Mouse (Mus musculus) CH12.LX (cell line): ENCODE measurements around the gene Banf1. TPM values are rescaled to one million over a fixed set of nuclear protein-coding genes. Genes with fewer than 3 reads are reported as not detected.

Experiments used
- DNase-seq: peaks from one replicate; pipeline ENCODE4 v3.0.0-alpha.2; 2013; ENCODE audit errors: extremely low read depth
- H3K27ac ChIP-seq: 2 replicates; pipeline ENCODE4 v1.5.1; 2012; ENCODE audit warnings: low read depth, mild to moderate bottlenecking, control low read depth, moderate library complexity; ENCODE audit not compliant: insufficient read depth
- H3K27me3 ChIP-seq: replicated peaks from 2 replicates; pipeline ENCODE3; 2012; ENCODE audit warnings: inconsistent platforms
- H3K36me3 ChIP-seq, 2 experiments: replicated peaks in 1 of 2; 2 replicates each; pipeline versions ENCODE3 to v1.6.1; 2012; ENCODE audit warnings: inconsistent platforms in 1 of 2, low read length in 1 of 2, mild to moderate bottlenecking in 1 of 2, mixed read lengths in 1 of 2, moderate library complexity in 1 of 2; ENCODE audit not compliant: control insufficient read depth in 1 of 2, insufficient read depth in 1 of 2
- H3K4me1 ChIP-seq, 2 experiments: 2 replicates each; pipeline ENCODE4 v1.6.1; 2012; ENCODE audit warnings: inconsistent platforms in 1 of 2, moderate library complexity in 1 of 2; ENCODE audit not compliant: insufficient read depth in 2 of 2, control insufficient read depth in 1 of 2
- H3K4me2 ChIP-seq: 2 replicates; pipeline ENCODE4 v1.6.1; 2012; ENCODE audit warnings: low read depth, mild to moderate bottlenecking, control low read depth; ENCODE audit not compliant: poor library complexity, insufficient read depth, severe bottlenecking
- H3K4me3 ChIP-seq, 3 experiments: fragments of 150-350 bp in 1 of 3; sonication (generic) in 1 of 3; replicated peaks in 1 of 3; 2 replicates each; pipeline versions ENCODE3 to v1.5.1; 2011 to 2012; ENCODE audit warnings: low read depth in 2 of 3, low read length in 2 of 3, mild to moderate bottlenecking in 2 of 3, moderate library complexity in 2 of 3, control low read depth in 1 of 3, improper control_type of control experiment in 1 of 3, inconsistent platforms in 1 of 3, mixed read lengths in 1 of 3; ENCODE audit not compliant: poor library complexity in 1 of 3
- H3K79me2 ChIP-seq: replicated peaks from 2 replicates; pipeline ENCODE4 v1.6.1; 2012; ENCODE audit warnings: mild to moderate bottlenecking, moderate library complexity; ENCODE audit not compliant: control insufficient read depth, poor library complexity, insufficient read depth, severe bottlenecking; ENCODE audit errors: extremely low read depth
- H3K9ac ChIP-seq: 2 replicates; pipeline ENCODE4 v1.6.1; 2012; ENCODE audit warnings: low read depth, mild to moderate bottlenecking, control low read depth, moderate library complexity; ENCODE audit not compliant: insufficient read depth
- H3K9me3 ChIP-seq: replicated peaks from 2 replicates; pipeline ENCODE3; 2012; ENCODE audit warnings: low read length, inconsistent platforms, mixed read lengths
- BHLHE40 ChIP-seq: IDR thresholded peaks from 2 replicates; pipeline ENCODE4 v1.6.1; 2011; ENCODE audit warnings: mild to moderate bottlenecking, low read depth, low read length, improper control_type of control experiment
- CHD1 ChIP-seq: IDR thresholded peaks from 2 replicates; pipeline ENCODE4 v1.6.1; 2012; ENCODE audit warnings: low read depth, low read length, improper control_type of control experiment, inconsistent platforms
- CTCF ChIP-seq, 2 experiments: IDR thresholded peaks in 1 of 2; conservative IDR thresholded peaks in 1 of 2; 2 replicates each; pipeline ENCODE4 v1.5.1; 2011 to 2012; ENCODE audit warnings: low read depth in 2 of 2, low read length in 2 of 2, improper control_type of control experiment in 1 of 2, inconsistent platforms in 1 of 2, mild to moderate bottlenecking in 1 of 2, moderate library complexity in 1 of 2
- E2F4 ChIP-seq: IDR thresholded peaks from 2 replicates; pipeline ENCODE4 v1.6.1; 2011; ENCODE audit warnings: low read depth, low read length, improper control_type of control experiment; ENCODE audit not compliant: insufficient replicate concordance
- ELF1 ChIP-seq: IDR thresholded peaks from 2 replicates; pipeline ENCODE4 v1.6.1; 2014; ENCODE audit warnings: low read depth, mild to moderate bottlenecking, inconsistent platforms, low read length, improper control_type of control experiment
- ETS1 ChIP-seq: conservative IDR thresholded peaks from 2 replicates; pipeline ENCODE4 v1.6.1; 2012; ENCODE audit warnings: low read depth, mild to moderate bottlenecking, inconsistent platforms, low read length, improper control_type of control experiment, moderate library complexity
- HCFC1 ChIP-seq: IDR thresholded peaks from 2 replicates; pipeline ENCODE4 v1.6.1; 2012; ENCODE audit warnings: low read depth, mild to moderate bottlenecking, inconsistent platforms, low read length, improper control_type of control experiment
- JUN ChIP-seq: IDR thresholded peaks from 2 replicates; pipeline ENCODE4 v1.6.1; 2011; ENCODE audit warnings: low read depth, mild to moderate bottlenecking, low read length, improper control_type of control experiment, moderate library complexity; ENCODE audit not compliant: insufficient read depth
- JUND ChIP-seq: conservative IDR thresholded peaks from 2 replicates; pipeline ENCODE4 v1.6.1; 2011; ENCODE audit warnings: low read depth, low read length, improper control_type of control experiment
- KAT2A ChIP-seq: IDR thresholded peaks from 2 replicates; pipeline ENCODE4 v1.6.1; 2012; ENCODE audit warnings: low read length, improper control_type of control experiment, inconsistent platforms; ENCODE audit not compliant: insufficient replicate concordance
- MAFK ChIP-seq: IDR thresholded peaks from 2 replicates; pipeline ENCODE4 v1.6.1; 2011; ENCODE audit warnings: low read length, improper control_type of control experiment; ENCODE audit not compliant: insufficient replicate concordance
- MAX ChIP-seq: IDR thresholded peaks from 2 replicates; pipeline ENCODE4 v1.6.1; 2011; ENCODE audit warnings: low read length, improper control_type of control experiment
- MEF2A ChIP-seq: IDR thresholded peaks from 2 replicates; pipeline ENCODE4 v1.6.1; 2014; ENCODE audit warnings: low read depth, mild to moderate bottlenecking, inconsistent platforms, low read length, improper control_type of control experiment, borderline replicate concordance
- MXI1 ChIP-seq: IDR thresholded peaks from 2 replicates; pipeline ENCODE4 v1.6.1; 2011; ENCODE audit warnings: mild to moderate bottlenecking, low read depth, low read length, improper control_type of control experiment
- NELFE ChIP-seq: IDR thresholded peaks from 2 replicates; pipeline ENCODE4 v1.6.1; 2011; ENCODE audit warnings: low read depth, low read length, improper control_type of control experiment
- NRF1 ChIP-seq: IDR thresholded peaks from 2 replicates; pipeline ENCODE4 v1.6.1; 2014; ENCODE audit warnings: low read depth, mild to moderate bottlenecking, inconsistent platforms, low read length, improper control_type of control experiment, moderate library complexity
- PAX5 ChIP-seq: IDR thresholded peaks from 2 replicates; pipeline ENCODE4 v1.6.1; 2012; ENCODE audit warnings: low read length, inconsistent platforms, mixed read lengths
- POLR2AphosphoS2 ChIP-seq: IDR thresholded peaks from 2 replicates; pipeline ENCODE4 v1.6.1; 2011; ENCODE audit warnings: low read depth, low read length, improper control_type of control experiment
- RAD21 ChIP-seq: IDR thresholded peaks from 2 replicates; pipeline ENCODE4 v1.6.1; 2011; ENCODE audit warnings: low read depth, mild to moderate bottlenecking, low read length, improper control_type of control experiment, moderate library complexity
- RCOR1 ChIP-seq: conservative IDR thresholded peaks from 2 replicates; pipeline ENCODE4 v1.6.1; 2012; ENCODE audit warnings: low read depth, mild to moderate bottlenecking, inconsistent platforms, low read length, improper control_type of control experiment
- SMC3 ChIP-seq: IDR thresholded peaks from 2 replicates; pipeline ENCODE4 v1.6.1; 2011; ENCODE audit warnings: low read depth, low read length, improper control_type of control experiment
- UBTF ChIP-seq: IDR thresholded peaks from 2 replicates; pipeline ENCODE4 v1.6.1; 2012; ENCODE audit warnings: low read depth, mild to moderate bottlenecking, inconsistent platforms, low read length, improper control_type of control experiment, moderate library complexity
- USF1 ChIP-seq: IDR thresholded peaks from 2 replicates; pipeline ENCODE4 v1.6.1; 2014; ENCODE audit warnings: low read depth, mild to moderate bottlenecking, inconsistent platforms, low read length, improper control_type of control experiment
- USF2 ChIP-seq: conservative IDR thresholded peaks from 2 replicates; pipeline ENCODE4 v1.6.1; 2011; ENCODE audit warnings: low read depth, low read length, improper control_type of control experiment
- dilution Hi-C: fragments of 300-500 bp; cut with MboI; formaldehyde crosslinking; loops from 2 replicates; pipeline ENCODE4 v1.14.3; 2020; ENCODE audit warnings: low sequenced_read_pairs; ENCODE audit not compliant: extremely low pct_unique_long_range_greater_than_20kb, extremely low pct_ligation_motif_present
- in situ Hi-C: fragments of 300-500 bp; cut with MboI; formaldehyde crosslinking; loops from 3 replicates; pipeline ENCODE4 v1.14.3; 2019; ENCODE audit warnings: low sequenced_read_pairs, low pct_ligation_motif_present, low pct_unique_long_range_greater_than_20kb, mixed read lengths
- polyA plus RNA-seq: library from polyadenylated mRNA; unstranded; fragments of >175 nt; gene quantifications from 2 replicates; pipeline ENCODE4 v1.2.1, GENCODE M21; 2012; ENCODE audit warnings: low read depth; ENCODE audit not compliant: insufficient read length
- total RNA-seq, 2 experiments: library from RNA; depleted of rRNA; stranded (reverse); fragments of 300-350 nt in 1 of 2; fragments of >200 nt in 1 of 2; gene quantifications; 2 replicates each; pipeline ENCODE4 v1.2.3; 2012 to 2014

The Banf1 gene
- total and polyA plus RNA-seq, 3 experiments: 176 to 450 (median 273) TPM

DNA sequence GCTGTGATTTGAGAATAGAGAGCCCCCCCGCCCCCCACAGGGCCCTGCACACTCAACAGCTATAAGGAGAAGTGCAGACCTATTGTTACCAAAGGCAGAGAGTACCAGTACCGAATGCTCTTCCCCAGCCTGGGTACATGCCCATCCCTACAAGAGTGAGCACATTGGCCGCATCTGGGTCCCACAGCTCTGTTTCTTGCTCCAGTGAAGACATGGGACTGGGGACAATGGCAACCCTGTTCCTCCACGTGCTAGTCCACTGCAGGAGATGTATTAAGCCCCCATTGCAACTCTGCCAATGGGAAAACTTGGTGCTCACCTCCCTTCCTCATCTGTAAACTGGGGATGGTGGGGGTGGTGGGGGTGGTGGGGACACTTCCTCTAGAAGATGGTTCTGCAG is 46.9 kb upstream of the Banf1 start:
- Histone ChIP-seq H3K4me2 (no peak overlapping the region), H3K27me3 (no peaks in the 10 kb centered on the region), H3K4me3 (no peak overlapping the region), H3K9ac (no peak overlapping the region), H3K36me3 (peaks cover 0 to 18% of the 10 kb centered on the region in 2 experiments), H3K9me3 (no peaks in the 10 kb centered on the region), H3K79me2 (no peaks in the 10 kb centered on the region), H3K27ac (no peak overlapping the region), H3K4me1 (peaks cover 3 to 6% of the 10 kb centered on the region in 2 experiments; a peak in 2 of 4 replicates)
- in situ Hi-C loops: no loop called here
- dilution Hi-C loops: no loop called here
- TF ChIP-seq MAFK: no peak
- TF ChIP-seq CHD1: no peak
- TF ChIP-seq E2F4: no peak
- no peak for TF ChIP-seq RAD21
- TF ChIP-seq MEF2A: no peak
- TF ChIP-seq KAT2A: no peak
- no peak for TF ChIP-seq HCFC1
- TF ChIP-seq USF1: no peak
- no peak for TF ChIP-seq UBTF
- no peak for TF ChIP-seq USF2
- no peak for TF ChIP-seq RCOR1
- no peak for TF ChIP-seq PAX5
- no peak for TF ChIP-seq NRF1
- no peak for TF ChIP-seq MXI1
- TF ChIP-seq POLR2AphosphoS2: no peak
- TF ChIP-seq CTCF (conservative IDR thresholded peaks at IDR 0.05 in 1 of 2, IDR thresholded peaks at IDR 0.05 in 1 of 2; ENCODE audit: low read depth in 2 of 2, low read length in 2 of 2): no peak
- TF ChIP-seq NELFE: no peak
- no peak for TF ChIP-seq JUN
- TF ChIP-seq JUND: no peak
- no peak for TF ChIP-seq ETS1
- DNase-seq: no peak

DNA sequence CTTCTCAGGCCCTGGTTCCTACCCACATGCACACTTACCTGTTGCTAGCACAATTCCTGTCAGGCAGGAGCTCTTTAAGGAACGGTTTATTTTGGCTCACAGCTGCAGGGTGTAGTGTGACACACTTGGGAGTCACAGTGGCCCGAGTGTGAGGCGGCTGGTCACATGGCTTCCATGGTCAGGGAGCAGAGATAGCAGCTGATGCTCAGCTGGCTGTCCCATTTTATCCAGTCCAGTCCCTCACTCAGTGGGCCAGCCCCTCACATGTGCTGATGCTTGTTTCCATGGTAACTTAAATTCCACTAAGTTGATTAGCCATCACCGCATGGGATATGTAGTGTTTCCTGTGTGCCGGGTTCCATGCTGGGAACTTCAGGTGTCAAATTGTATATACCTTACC is 45.0 kb upstream of the Banf1 start:
- H3K79me2 ChIP-seq: no peaks in the 10 kb centered on the region
- dilution Hi-C loops (no loop called here), in situ Hi-C loops (no loop called here)
- no peak overlapping the region for H3K27ac ChIP-seq
- H3K4me3 ChIP-seq: no peak overlapping the region
- no peaks in the 10 kb centered on the region for H3K27me3 ChIP-seq
- TF ChIP-seq HCFC1: no peak
- no peak for TF ChIP-seq PAX5
- no peak for TF ChIP-seq UBTF
- no peak for TF ChIP-seq NELFE
- TF ChIP-seq MXI1: no peak
- TF ChIP-seq JUN: no peak
- TF ChIP-seq MAX: no peak
- TF ChIP-seq BHLHE40: no peak
- no peak for TF ChIP-seq MEF2A
- no peak for TF ChIP-seq NRF1
- TF ChIP-seq E2F4: no peak
- no peak for TF ChIP-seq SMC3
- TF ChIP-seq ELF1: no peak
- TF ChIP-seq CTCF (conservative IDR thresholded peaks at IDR 0.05 in 1 of 2, IDR thresholded peaks at IDR 0.05 in 1 of 2; ENCODE audit: low read depth in 2 of 2, low read length in 2 of 2): no peak
- peaks cover 9 to 20% of the 10 kb centered on the region in 2 experiments; a peak in 3 of 4 replicates for H3K4me1 ChIP-seq
- no peak for DNase-seq
- no peak overlapping the region for H3K4me2 ChIP-seq
- no peaks in the 10 kb centered on the region for H3K9me3 ChIP-seq
- H3K9ac ChIP-seq: no peak overlapping the region
- peaks cover 0 to 6% of the 10 kb centered on the region in 2 experiments for H3K36me3 ChIP-seq
